Mouse (Mus musculus) forebrain, embryonic 11.5 days (tissue): ENCODE measurements at regions not wholly inside any gene's neighbourhood (a gene's known extent, or its start where the extent isn't known, plus 50 kb on each side); places are given as distances from the start of the nearest gene placed in this dataset.

Experiments
- ATAC-seq: fragments of 200-750 bp; cut with Nextera tagmentation; replicated peaks from 2 replicates; pipeline ENCODE4 v1.8.0; 2017; ENCODE audit warnings: moderate TSS enrichment; ENCODE audit not compliant: low FRiP score
- DNase-seq: peaks from one replicate; pipeline ENCODE4 v3.0.0-alpha.2; 2017; ENCODE audit warnings: low spot score
- H3K27ac ChIP-seq: fragments of 300-500 bp; sonication (generic); 2 replicates; pipeline ENCODE4 v1.5.1; 2014; ENCODE audit warnings: low read depth, low read length
- H3K27me3 ChIP-seq: fragments of 300-500 bp; sonication (generic); 2 replicates; pipeline ENCODE4 v1.6.1; 2014; ENCODE audit warnings: mild to moderate bottlenecking, low read length, mixed read lengths; ENCODE audit not compliant: control insufficient read depth, insufficient read depth
- H3K36me3 ChIP-seq: fragments of 300-500 bp; sonication (generic); 2 replicates; pipeline ENCODE4 v1.6.1; 2014; ENCODE audit warnings: mild to moderate bottlenecking, low read length, moderate library complexity, mixed read lengths; ENCODE audit not compliant: control insufficient read depth, insufficient read depth
- H3K4me1 ChIP-seq: fragments of 300-500 bp; sonication (generic); replicated peaks from 2 replicates; pipeline ENCODE4 v1.6.1; 2014; ENCODE audit warnings: low read length, mixed read lengths; ENCODE audit not compliant: control insufficient read depth, insufficient read depth
- H3K4me2 ChIP-seq: fragments of 300-500 bp; sonication (generic); 2 replicates; pipeline ENCODE4 v1.6.1; 2014; ENCODE audit warnings: low read depth, mild to moderate bottlenecking, low read length, moderate library complexity, mixed read lengths; ENCODE audit not compliant: severe bottlenecking
- H3K4me3 ChIP-seq: fragments of 300-500 bp; sonication (generic); 2 replicates; pipeline ENCODE4 v1.5.1; 2014; ENCODE audit warnings: low read depth, low read length
- H3K9ac ChIP-seq: fragments of 300-500 bp; sonication (generic); 2 replicates; pipeline ENCODE4 v1.6.1; 2014; ENCODE audit warnings: low read length
- H3K9me3 ChIP-seq: fragments of 300-500 bp; sonication (generic); 2 replicates; pipeline ENCODE4 v1.6.1; 2016; ENCODE audit warnings: low read length, mixed read lengths; ENCODE audit not compliant: control insufficient read depth
- WGBS: fragments of 180-500 bp; shearing (Covaris S2); extraction: QIAGEN DNeasy Blood & Tissue Kit; methylation state at CpG from one replicate; pipeline ENCODE4 v1.1.7; 2014; 5-methylcytosine and 5-hydroxymethylcytosine counted together

DNA sequence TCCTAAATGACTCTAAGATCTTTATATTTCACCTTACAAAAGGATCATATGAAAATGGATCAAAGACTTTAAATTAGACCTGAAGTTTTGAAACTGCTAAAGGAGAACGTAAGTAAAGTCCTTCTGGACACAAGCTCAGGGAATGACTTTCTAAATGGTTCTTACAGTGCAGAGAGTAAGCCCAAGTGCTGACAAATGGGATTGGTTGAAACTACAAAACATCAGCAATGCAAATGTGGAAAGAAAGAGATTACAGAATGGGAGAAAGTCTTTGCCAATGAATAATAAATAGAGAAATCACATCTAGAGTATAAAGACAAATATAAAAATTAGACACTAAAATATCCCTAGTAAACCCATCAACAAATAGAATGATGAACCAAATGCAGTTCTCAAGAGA, 263.9 kb downstream of the Atp10a start:
- no peaks in the 10 kb centered on the region for H3K9me3 ChIP-seq
- no peaks in the 10 kb centered on the region for H3K27me3 ChIP-seq
- ATAC-seq = no peak
- no peak for DNase-seq
- H3K27ac ChIP-seq = no peak overlapping the region
- 89% methylated on average over 1 of the region's 1 CpGs for WGBS
- H3K4me2 ChIP-seq = no peak overlapping the region
- H3K4me1 ChIP-seq = no peaks in the 10 kb centered on the region
- H3K4me3 ChIP-seq = no peak overlapping the region
- no peak overlapping the region for H3K9ac ChIP-seq
- no peaks in the 10 kb centered on the region for H3K36me3 ChIP-seq

- DNase-seq (no peak), ATAC-seq (no peak)
- Histone ChIP-seq H3K27ac (no peak overlapping the region), H3K36me3 (no peaks in the 10 kb centered on the region), H3K4me1 (no peaks in the 10 kb centered on the region), H3K4me3 (no peak overlapping the region), H3K9ac (no peak overlapping the region), H3K9me3 (no peaks in the 10 kb centered on the region), H3K27me3 (no peaks in the 10 kb centered on the region), H3K4me2 (no peak overlapping the region)
- 87% methylated on average over 1 of the region's 1 CpGs for WGBS
These were observed 264.3 kb downstream of the Atp10a start for GRCm38 (mm10) chr7:58920283-58920682.

- Histone ChIP-seq H3K9me3 (no peaks in the 10 kb centered on the region), H3K27ac (no peak overlapping the region), H3K4me3 (no peak overlapping the region), H3K4me2 (no peak overlapping the region), H3K27me3 (no peaks in the 10 kb centered on the region), H3K9ac (no peak overlapping the region), H3K36me3 (no peaks in the 10 kb centered on the region), H3K4me1 (no peaks in the 10 kb centered on the region)
- ATAC-seq (no peak), DNase-seq (no peak)
- WGBS = 94% methylated on average over 1 of the region's 1 CpGs
These were observed 269.0 kb downstream of the Atp10a start for GRCm38 (mm10) chr7:58924975-58925374.

- no peaks in the 10 kb centered on the region for H3K9me3 ChIP-seq
- H3K9ac ChIP-seq = no peak overlapping the region
- H3K4me3 ChIP-seq = no peak overlapping the region
- 92% methylated on average over 2 of the region's 2 CpGs for WGBS
- ATAC-seq (no peak), DNase-seq (no peak)
- no peaks in the 10 kb centered on the region for H3K27me3 ChIP-seq
- no peak overlapping the region for H3K27ac ChIP-seq
- H3K36me3 ChIP-seq = no peaks in the 10 kb centered on the region
- no peak overlapping the region for H3K4me2 ChIP-seq
- H3K4me1 ChIP-seq = no peaks in the 10 kb centered on the region
These were observed 269.4 kb downstream of the Atp10a start for GRCm38 (mm10) chr7:58925406-58925805.

DNA sequence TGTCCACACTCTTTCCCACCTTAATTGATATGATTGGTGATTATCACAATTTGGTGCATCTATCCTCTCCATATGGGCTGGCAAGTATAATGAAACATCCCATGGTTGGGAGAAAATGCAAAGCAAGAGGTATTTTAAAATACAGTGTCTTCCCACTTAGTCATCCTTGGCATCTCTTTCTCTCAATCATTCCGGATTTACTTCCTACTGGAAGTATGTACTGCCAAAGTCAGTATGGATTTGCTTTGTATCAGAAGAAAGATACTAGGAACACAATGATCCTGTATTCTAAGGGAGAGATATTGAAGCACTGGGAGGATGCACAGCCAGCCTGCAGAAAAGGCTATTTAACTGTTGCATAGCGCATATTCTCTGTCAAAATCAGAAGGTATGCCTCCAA, 271.1 kb upstream of the Ube3a start:
- no peak overlapping the region for H3K9ac ChIP-seq
- H3K36me3 ChIP-seq = no peaks in the 10 kb centered on the region
- no peak overlapping the region for H3K4me3 ChIP-seq
- WGBS = 91% methylated on average over 2 of the region's 2 CpGs
- DNase-seq (no peak), ATAC-seq (no peak)
- no peaks in the 10 kb centered on the region for H3K4me1 ChIP-seq
- no peak overlapping the region for H3K27ac ChIP-seq
- no peak overlapping the region for H3K4me2 ChIP-seq
- H3K9me3 ChIP-seq = no peaks in the 10 kb centered on the region
- H3K27me3 ChIP-seq = no peaks in the 10 kb centered on the region

- H3K4me2 ChIP-seq = no peak overlapping the region
- DNase-seq (no peak), ATAC-seq (no peak)
- 60% methylated on average over 2 of the region's 2 CpGs for WGBS
- no peaks in the 10 kb centered on the region for H3K27me3 ChIP-seq
- no peaks in the 10 kb centered on the region for H3K9me3 ChIP-seq
- no peaks in the 10 kb centered on the region for H3K4me1 ChIP-seq
- H3K36me3 ChIP-seq = no peaks in the 10 kb centered on the region
- H3K4me3 ChIP-seq = no peak overlapping the region
- H3K27ac ChIP-seq = no peak overlapping the region
- no peak overlapping the region for H3K9ac ChIP-seq
These were observed 221.4 kb upstream of the Ube3a start for GRCm38 (mm10) chr7:59007196-59007595.

DNA sequence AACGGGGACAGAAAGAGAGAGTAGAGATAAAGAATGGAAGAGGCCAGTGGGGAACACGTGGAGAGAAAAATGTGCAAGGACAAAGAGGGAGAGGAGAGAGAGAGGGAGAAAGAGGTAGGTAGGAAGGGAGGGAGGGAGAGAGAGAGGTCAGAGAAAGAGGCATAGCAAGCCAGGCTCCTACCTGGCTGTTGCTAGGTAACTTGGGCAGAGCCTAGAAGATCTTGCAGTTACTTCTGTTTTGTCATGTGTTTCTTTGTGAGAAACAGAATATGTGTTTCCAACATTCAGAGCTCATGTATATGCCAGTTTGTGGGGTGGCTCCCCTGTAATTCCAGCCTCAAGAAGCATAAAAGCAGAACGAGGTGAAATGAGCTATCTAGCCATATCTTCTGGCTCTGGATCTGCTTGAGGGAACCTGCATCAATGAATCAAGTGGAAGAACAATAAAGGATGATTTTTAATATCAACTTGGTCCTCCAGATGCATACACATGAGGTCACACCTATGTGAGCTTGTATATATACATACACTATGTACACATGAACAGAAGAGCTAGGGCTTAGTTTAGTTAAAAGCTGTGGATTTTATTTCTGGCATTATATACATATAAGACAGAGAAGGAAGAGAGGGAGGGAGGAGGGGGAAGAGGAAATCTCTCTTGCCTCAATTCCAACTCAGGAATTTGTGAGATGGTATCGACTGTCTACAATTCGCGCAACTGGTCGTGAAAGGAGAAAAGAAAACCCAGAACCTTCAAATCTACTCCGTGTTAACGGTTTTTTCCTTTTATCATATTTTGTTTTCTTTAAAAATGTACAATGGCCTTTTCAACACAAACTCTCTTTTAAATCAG, 214.9 kb upstream of the Ube3a start:
- H3K9me3 ChIP-seq = no peaks in the 10 kb centered on the region
- H3K4me2 ChIP-seq = no peak overlapping the region
- 84% methylated on average over 9 of the region's 9 CpGs for WGBS
- no peaks in the 10 kb centered on the region for H3K27me3 ChIP-seq
- no peak overlapping the region for H3K4me3 ChIP-seq
- no peaks in the 10 kb centered on the region for H3K36me3 ChIP-seq
- H3K4me1 ChIP-seq = no peaks in the 10 kb centered on the region
- H3K27ac ChIP-seq = no peak overlapping the region
- no peak for DNase-seq
- no peak overlapping the region for H3K9ac ChIP-seq
- no peak for ATAC-seq

DNA sequence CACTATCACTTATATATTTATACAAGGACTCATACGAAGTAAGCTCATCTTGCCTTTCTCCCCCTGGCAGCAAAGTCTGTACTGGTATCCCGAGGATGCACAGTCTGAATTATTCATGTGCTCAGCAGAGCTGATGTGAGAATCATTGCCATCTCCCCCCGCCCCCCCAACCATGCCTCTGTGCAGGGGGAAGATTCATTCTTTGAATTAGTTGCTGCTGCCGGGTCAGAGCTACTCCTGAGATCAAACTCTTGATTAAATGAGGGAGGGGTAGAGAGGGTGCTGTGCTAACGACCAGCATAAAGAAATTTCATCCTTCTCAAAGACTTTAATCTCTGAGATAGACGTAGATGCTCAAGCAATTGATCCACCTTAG, 214.3 kb upstream of the Ube3a start:
- Histone ChIP-seq H3K27me3 (no peaks in the 10 kb centered on the region), H3K9ac (no peak overlapping the region), H3K9me3 (no peaks in the 10 kb centered on the region), H3K4me3 (no peak overlapping the region), H3K4me2 (no peak overlapping the region), H3K4me1 (no peaks in the 10 kb centered on the region), H3K27ac (no peak overlapping the region), H3K36me3 (no peaks in the 10 kb centered on the region)
- ATAC-seq (0 out of 2 replicates have a peak, but pooled peaks have one; percentile 12), DNase-seq (no peak)
- WGBS = 56% methylated on average over 6 of the region's 6 CpGs

DNA sequence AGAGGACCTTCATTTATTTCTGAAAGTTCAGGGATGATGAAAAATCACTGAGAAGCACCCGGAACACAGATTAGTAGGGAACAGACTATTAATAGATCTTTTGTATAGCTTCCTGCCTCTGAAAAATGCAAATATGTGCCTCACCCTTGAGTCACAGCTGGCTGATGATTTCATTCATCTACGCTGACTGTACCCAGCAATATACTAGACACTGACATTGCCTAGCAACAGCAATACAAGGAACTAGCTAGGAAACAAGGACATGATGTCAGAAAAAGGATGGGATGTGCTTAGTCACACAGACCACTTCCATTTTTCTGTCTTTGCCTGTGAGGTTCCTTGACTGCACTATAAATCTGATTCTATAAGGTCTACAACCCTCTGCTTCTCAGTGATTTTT, 201.1 kb upstream of the Ube3a start:
- Histone ChIP-seq H3K27ac (no peak overlapping the region), H3K4me1 (no peaks in the 10 kb centered on the region), H3K9me3 (no peaks in the 10 kb centered on the region), H3K36me3 (no peaks in the 10 kb centered on the region), H3K27me3 (no peaks in the 10 kb centered on the region), H3K9ac (no peak overlapping the region), H3K4me2 (no peak overlapping the region), H3K4me3 (no peak overlapping the region)
- DNase-seq (no peak), ATAC-seq (no peak)
- 68% methylated on average over 2 of the region's 2 CpGs for WGBS
